Mouse (Mus musculus): Measurements from ENCODE around the gene Ahcy. TPM values are rescaled to one million over a fixed set of nuclear protein-coding genes. Genes with fewer than 3 reads are reported as not detected.
A peak's percentile ranks its signal among the peaks of the same experiment; 100 is the strongest.
"Not testable (repeated sequence)": the region's sequence is repeated elsewhere in the genome, so short reads cannot be mapped to it uniquely, and the experiment has no call there.

Gene Ahcy
- total RNA-seq (2021) = 10 to 100 TPM; 32.4 to 36.9 TPM
- polyA plus RNA-seq (2012; rRNA removed) = 42.4 and 53.1 TPM in 2 replicates
- long read RNA-seq, transcript Ahcy-201 (10 exons, 2,543 nt) = major isoform, 20 of 32 reads
- long read RNA-seq, partial matches to known transcripts = 4 of 32 reads
- long read RNA-seq, other reads (novel, unspliced or antisense) = 8 of 32 reads

DNA sequence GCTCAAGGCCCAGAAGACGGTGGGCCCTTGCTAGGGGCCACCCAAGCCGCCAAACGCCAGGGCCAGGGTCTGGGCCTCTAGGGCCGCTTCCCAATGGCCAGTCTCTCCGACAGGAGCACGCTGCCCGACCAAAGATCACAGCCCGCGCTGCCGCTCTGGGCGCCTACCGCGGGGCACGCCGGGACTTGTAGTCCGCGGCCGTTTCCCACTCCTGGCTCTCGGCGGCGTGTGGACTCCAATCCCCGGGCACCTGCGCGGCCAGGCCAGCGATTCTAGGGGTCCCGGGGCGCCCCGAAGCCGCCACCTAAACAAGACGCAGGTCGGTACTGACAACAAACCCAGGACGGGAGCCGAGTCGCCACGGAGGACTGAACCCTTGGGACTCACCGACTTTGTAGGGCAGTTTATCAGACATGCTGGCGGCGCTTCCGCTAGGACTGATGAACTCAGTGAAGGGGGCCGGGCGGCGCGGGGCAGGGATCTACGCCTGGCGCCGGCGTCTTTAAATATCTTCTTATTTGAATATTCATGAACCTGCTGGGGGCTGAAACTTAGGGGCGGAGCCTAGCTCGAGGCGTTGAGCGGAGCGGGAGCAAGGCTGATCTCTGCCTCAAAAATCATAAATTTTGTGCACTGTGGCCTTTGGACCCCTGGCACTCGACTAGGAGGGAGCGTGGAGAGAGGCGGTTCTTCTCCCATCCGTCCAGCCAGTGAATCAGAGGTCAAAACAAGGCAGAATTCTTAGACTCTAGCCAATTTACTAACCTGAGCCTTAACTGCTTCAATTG lies at the start of gene Ahcy:
Gene Ahcy (minus strand): TSS at position 520 of the 788 bp plus-strand sequence.
- DNase-seq = peak; percentile 96

DNA sequence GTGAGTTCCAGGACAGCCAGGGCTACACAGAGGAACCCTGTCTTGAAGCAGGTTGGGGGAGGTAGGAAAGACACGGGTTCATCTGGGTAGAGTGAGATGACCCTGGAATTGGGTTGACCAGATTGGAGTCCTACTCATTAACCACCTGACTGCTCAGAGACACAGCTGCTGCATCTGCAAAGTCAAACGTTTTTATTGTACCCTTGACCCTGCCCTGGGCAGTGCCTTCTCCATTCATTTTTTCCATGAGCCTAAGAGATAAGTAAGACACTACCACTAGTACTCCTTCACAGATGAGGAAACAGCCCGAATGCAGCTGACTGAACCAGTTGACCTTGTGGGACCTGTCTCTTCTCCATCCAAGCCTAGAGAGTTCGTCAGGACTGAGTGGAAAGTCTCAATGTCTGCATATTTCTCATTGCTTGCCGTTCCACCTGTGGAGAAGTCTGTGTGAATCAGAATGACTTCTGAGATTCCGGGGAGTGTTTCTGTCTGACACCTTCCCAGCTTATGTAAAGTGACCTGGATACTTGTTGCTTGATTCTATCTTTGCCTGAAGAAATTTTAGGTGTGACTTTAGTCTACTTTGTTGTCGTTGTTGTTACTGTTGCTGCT lies 41.0 kb upstream of the Ahcy start:
- DNase-seq = no peak

DNA sequence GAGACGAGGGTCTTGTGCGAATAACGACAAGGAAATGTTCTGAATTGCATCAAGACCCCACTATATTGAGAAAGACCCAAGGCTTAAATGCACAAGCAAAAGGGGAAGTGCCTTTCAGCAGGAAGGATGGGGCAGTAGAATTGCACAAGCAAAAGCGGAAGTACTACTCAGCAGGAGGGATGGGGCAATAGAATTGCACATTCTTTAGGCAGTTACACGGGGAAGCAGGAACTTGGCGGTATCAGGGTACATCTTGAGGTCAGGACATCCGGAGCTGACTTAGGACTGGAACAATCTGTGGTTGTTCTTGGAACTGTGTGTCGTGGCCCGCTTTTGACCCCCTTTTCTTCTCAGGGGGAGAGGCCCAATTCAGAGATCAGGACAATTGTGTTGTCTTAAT lies 33.0 kb upstream of the Ahcy start:
- not testable (repeated sequence) for DNase-seq

DNA sequence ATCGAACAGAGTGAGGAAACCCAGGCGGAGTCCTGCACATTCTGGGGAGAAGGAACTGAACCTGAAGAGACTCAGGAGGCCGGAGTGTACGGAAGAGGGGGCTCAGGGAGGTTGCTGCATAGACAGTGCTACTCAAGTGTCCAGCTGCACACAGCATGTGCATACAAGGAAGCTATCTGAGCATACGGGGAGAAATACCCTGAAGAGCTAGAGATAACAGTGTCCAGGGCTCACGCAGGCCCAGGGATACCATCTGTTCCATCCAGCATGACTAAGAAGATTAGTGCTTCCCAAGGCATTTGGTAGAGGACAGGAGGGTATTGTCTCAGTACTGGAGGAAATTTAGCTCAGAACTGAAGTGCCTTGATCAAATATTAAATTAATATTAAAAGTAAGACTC lies 29.3 kb upstream of the Ahcy start:
- no peak for DNase-seq

DNA sequence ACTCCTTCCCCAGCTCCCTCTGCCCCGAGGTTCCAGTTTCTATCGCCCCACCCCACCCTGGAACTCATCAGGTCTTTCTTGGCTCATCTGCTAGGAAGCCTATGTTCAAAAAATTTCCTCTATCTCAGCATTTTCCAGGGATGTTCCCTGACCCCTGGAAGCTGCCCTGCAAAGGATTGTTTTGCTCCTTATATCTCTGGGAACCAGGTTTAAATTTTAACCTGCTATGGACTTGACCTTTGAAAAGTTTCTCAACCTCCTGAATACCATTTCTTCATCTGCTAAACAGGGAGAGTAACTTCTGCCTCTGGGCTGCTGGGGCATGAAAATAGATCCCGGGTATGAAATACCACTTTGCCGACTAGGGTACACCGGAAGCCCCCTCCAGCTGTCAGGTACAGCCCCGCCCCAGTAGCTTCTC lies 27.5 kb upstream of the Ahcy start:
- no peak for DNase-seq

DNA sequence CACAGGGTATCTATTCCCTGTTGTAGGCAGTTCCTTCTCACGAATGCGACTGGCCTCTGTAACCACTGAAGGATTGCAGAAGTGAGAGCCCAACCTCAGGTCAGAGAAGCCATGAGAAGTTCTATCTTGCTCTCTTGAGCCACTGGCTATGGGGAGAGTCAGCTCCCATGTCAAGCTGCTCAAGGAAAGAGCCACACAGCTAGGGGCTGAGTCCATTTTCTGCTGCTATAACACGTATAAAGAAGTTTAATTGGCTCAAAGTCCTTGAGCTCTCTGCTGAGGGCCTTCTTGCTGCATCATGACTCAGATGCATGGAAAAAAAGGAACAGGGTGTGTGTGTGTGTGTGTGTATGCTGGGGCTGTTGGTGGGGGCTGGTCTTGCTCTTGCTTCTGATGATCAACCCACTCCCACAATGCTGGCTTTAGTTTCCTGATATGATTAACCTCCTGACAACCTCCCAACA lies 26.5 kb upstream of the Ahcy start:
- peak; percentile 26 for DNase-seq

DNA sequence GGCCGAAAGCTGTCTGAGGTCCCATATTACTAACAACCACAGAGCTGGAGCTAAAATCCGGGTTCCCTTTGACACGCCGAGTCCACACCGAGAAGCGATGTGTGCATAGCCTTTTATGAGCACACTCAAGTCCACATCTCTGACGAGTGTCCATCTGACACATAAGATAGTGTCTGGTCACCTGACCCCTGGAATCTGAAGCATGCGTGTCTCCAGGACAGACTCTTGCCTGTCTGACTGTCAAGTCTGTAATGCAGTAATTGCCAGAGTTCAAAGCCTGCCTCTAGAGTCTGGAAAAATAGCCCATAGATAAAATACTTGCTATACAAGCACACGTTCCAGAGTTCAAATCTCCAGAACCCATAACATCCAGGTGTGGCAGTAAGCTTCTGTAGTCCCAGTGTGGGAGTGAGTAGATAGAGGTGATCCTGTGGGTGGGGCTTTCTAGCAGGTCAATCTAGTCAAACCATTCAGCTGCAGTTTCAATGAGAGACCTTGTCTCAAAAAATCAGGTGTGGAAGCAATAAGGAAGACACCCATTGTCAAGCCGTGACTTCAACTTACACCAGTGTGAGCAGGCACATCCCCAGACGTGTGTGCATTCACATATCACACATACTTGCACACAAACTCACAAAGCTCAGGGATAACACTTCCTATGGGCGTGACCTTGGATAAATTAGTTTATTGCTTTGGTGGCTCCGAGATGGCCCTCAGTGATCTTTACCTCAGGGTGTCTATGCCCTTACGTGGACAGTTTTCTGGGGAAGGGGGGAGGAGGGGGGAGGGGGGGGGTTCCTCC lies 25.9 kb upstream of the Ahcy start:
- DNase-seq = no peak

DNA sequence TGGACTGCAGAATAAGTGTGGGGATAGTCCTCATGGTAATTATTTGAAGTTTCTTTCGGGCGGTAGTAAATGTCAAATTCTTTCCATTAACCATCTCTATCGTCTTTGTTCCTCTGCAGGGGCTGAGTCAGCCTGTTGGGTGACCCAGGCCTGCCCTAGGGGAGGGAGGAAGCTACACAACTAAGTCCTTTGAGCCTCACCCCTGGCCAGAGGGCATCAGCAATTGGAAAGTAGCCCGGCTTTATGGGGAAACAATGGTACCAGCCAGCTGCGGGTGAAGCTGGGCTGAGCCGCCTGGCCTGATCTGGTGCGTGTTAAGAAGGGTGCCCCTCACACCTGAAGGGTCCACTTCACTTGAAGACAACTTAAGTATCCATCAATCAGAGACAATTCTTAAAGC lies 25.1 kb upstream of the Ahcy start:
- DNase-seq = peak; percentile 55

DNA sequence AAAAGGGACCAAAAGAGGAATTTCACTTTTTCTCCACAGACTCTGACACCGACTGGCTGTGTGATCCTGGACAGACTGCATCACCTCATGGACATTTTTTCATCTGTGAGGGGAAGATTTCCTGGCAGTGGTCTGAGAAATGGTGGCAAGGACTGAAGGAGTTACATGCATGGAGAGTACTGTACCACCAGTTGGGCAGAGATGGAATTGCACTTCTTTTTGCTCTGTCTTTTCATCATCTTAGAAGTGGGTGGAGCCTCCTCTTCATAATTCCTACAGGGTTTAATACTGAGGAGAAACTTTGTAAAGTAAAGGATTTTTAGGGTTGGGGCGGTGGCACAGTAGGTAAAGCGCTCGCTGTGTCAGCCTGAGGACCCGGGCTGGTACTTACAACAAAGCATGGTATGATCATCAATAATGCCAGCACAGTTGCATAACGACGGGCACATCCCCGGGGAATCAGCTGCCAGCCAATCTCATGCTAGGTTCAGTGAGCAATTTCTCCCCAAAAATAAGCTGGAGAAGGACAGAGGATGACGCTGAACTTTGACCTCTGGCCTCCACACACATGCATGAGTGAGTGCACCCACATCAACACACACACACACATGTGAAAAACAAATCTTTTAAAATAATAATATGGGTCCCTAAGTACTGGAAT lies 24.6 kb upstream of the Ahcy start:
- DNase-seq = peak; percentile 43

DNA sequence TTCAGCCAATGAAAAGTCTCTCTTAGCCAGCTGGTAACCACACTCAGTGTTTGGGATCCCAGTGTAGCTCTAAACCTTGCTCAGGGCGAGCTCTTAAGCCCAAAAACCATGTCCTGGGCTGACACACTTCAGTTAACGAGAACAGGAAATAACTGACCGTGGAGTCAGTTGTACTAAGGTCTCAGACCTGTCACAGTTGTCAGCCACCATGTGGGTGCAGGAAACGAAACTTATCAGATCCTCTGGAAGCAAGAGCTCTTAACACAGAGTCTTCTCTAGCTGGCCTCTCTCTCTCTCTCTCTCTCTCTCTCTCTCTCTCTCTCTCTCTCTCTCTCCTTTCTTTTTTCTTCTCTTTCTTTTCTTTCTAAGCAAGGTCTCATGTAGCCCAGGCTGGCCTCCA lies 19.1 kb upstream of the Ahcy start:
- no peak for DNase-seq

DNA sequence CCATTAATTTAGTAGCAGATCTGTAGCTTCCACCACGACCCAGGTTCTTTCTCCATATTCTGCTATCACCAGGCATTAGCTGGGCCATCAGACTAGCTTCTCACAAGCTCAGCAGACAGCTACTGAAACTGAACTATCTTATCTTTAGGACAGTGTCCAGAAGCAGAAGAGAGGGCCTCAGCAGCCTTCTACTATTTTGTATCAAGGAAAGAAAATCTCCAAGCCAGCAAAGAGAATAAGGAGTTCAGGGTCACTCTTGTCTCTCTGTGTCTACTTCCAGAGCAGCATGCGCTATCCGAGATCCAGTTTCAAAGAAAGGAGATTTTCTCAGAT lies 17.4 kb upstream of the Ahcy start:
- DNase-seq = peak; percentile 19

DNA sequence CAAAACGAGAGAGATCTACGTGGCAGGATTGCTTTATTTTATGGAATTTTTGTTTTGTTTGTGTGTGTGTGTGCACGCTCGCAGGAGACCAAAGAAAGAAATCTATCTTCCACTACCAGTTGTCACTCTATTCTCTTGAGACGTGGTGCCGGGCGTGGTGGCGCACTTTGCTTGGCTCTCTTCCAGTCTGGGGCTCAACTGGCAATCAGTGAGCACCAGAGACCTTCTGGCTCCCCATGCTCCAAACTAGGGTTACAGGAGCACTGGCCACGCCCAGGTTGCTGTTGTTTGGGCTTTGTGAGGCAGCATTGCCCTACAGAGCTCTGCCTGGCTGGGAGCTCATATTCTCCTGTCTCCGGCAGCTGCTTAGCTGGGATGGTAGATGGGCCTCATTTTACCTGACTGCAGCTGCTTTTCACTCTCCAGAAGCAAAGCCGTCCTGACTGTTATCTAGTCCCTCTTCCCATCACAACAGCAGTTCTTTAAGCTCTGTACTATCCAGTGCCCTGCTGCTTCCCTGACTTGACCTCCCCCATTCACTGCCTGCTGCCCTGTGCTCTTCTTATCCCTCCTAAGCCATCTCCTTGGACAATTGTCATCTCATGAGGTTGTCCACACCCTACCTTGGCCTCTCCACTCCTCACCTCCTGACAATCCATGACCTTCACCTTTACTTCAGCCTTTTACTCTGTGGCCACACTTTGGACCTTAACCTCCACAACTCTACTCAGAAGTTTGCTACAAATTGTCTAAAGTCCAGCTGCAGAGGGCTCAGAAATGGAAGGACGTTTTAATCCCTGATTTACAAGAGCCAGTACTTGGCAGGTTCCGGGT lies 16.8 kb upstream of the Ahcy start:
- peak; percentile 27 for DNase-seq

DNA sequence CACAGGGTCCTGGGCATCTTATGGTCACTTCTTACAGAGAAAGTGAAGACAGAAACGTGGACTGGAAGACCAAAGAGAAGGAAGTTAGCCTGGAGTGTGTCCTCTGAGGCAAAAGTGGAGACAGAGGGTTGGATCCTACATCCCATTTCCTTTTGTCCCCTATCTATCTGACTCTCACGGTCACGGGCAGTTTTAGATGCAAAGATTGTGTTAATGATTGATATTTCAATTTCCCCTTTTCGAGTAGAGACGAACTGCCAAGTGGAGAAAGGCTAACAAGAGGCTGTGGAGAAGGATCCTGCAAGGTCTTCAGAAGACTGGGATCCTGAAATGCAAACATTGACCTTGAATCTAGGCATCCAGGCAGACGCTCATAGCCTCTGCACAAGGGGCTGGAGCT lies 14.0 kb upstream of the Ahcy start:
- DNase-seq = no peak

DNA sequence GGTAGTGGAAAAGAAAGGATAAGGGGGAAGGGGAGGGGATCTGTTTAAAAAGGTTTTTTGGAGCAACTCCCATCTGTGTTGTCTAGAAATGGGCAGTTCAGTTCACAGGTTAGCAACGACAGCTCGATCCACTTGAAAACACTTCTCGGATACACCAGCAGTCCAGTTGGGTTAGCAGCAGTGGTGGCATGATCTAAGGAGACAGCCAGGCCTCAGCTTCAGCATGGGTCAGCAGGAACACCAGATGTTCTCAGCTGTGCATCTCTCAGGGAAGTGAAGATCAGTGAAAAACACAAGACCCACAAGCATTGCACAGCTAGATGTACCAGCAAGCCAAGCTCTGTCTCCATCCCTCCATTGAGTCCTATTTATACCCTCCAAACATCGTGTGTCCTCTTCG lies 12.0 kb upstream of the Ahcy start:
- DNase-seq = no peak

DNA sequence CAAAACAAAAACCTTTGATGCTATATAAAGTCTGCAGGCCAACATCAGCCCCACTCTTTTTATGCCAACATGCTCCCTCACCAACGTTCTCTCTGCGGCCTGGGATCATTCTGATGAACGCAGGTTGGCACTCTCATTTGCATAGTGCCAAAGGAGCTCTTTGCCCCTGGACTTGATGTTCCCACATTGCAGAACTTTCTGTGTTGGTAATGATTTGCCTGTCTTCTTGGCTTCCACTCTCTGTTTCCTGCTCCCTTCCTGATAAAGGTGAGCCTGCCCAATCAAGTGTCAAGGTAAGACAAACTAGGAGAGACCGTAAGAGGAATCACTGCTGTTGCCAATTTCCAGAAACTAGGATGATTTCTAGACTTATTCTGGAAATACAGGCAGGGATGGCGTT lies 10.2 kb upstream of the Ahcy start:
- DNase-seq = no peak

DNA sequence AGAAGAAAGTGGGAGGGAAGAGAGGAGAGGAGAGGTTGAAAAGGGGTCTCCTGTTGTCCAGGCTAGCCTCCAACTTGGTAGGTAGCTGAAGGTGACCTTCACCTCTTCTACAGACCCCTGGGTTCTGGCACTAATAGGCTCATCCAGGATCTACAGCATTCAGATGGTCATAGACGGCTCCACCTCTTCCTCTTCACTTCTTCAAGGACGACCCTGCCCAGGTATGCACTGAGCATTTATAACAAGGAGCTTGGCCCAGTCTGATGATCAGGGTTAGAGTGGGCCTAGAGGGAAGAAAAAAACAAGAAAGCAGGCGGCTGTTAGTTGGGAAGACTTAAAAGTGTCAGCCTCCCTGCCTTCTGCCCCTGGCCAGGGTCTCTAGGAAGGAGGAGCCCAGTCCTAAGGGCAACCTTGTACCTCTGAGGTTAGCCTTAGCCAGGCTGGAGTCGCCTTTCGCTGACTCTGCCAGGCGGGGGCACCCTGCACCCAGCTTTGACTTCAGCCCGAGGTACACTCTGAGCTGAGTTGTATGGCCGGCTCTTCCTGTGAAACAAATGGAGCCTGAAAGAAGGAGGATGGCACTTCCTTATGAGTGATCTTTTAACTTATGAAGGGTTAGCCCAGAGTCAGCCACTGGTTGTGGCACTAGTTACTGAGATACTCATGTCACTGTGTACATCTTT lies 8.0 kb upstream of the Ahcy start:
- peak; percentile 83 for DNase-seq

DNA sequence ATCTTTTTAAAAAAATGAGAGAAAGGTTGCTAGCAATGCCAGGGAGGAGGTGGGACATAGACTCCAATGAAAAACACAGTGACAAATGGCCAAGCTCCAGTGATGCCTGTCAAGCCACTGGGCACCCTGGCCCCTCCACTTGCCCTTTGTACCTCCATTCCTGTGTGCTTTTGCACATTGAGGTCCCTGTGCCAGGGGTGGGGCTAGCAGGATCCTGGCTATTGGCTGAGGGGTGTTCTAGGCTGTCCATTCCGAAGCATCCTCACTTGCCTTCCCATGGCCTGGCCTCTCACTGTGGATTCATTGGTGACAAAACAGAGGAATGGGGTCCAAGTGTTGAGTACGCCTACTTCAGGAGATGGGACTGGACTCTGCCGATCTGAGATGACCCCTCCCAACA lies 6.8 kb upstream of the Ahcy start:
- DNase-seq = peak; percentile 32

DNA sequence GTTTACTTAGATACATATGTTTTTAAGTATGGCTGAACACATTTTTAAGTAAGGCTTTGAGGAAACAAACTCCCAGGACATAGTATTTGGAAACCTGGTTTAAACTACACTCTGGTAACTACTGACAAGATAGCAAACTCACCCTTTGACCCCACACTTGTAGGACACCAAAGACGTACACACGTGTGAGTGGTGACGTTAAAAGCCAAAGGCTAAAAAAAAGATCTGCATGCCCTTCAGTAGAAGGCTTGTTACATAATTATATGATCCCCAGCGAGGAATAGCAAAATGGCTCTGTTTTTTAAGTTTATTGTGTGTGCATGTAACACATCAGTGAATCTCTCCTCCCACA lies 5.9 kb upstream of the Ahcy start:
- DNase-seq = no peak

DNA sequence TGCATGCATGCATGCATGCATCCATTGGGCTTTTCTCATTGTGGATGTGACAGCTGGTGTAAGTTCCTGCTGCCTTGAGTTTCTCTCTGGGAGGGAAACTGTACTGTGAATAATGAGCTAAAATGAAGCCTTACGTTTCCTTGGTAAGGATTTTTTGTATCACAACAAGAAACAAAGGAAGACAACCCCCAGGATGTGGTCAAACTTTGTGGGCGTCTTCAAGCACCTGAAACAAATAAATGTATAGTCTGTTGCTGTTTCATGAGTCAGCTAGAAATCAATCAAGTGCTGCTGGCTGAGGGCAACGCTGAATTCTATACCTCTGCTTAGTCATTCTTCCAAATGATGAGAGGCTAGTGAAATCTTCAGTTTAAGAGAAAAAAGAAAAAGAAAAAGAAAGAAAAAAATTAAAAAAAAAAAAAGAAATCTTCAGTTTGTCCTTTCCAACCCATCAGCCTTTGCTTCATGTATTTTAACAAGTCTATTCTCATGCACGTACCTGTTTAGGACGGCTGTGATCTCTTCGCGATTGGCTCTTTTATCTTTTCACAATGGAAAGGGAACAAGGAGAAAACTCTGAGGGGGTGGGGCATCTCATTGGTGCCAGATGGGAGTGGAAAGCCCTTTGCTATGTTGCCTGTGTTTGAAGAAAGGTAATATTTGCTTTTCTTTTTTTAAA lies 5.3 kb upstream of the Ahcy start:
- no peak for DNase-seq

DNA sequence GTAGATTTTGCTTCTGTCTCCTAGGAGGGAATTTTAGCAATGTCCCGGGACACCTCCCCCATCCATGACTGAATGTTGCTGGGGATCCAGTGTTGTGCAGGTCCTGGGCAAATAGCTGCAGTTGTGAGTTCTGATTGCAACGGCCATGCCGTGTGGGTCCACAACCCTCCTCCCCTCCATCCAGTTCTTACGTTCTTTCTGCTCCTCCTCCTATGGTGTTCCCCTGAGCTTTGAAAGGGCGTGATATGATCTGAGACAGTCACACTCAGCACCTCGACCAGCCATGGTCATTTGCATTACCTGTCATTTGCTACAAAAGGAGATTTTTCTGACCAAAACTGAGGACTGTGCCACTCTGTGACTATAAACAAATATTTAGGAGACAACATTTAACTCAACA lies 1.4 kb upstream of the Ahcy start:
- DNase-seq = no peak

Measured in adrenal gland, adult 2 months (tissue).